Mouse (Mus musculus) forebrain, embryonic 14.5 days (tissue): ENCODE results near the gene Serpini2. TPM values are rescaled to one million over a fixed set of nuclear protein-coding genes. Genes with fewer than 3 reads are reported as not detected.
"Not testable (repeated sequence)": the region's sequence is repeated elsewhere in the genome, so short reads cannot be mapped to it uniquely, and the experiment has no call there.

ENCODE experiments used
- ATAC-seq: fragments of 200-750 bp; cut with Nextera tagmentation; 2 replicates; pipeline ENCODE4 v1.8.0; 2017; ENCODE audit warnings: mild to moderate bottlenecking, moderate library complexity
- DNase-seq: peaks from one replicate; pipeline ENCODE4 v3.0.0-alpha.2; 2015; ENCODE audit warnings: low spot score
- H3K27ac ChIP-seq: fragments of 300-500 bp; sonication (generic); 2 replicates; pipeline ENCODE4 v1.5.1; 2014; ENCODE audit warnings: low read depth, mild to moderate bottlenecking, control low read depth, low read length, moderate library complexity
- H3K27me3 ChIP-seq: fragments of 300-500 bp; sonication (generic); replicated peaks from 2 replicates; pipeline ENCODE4 v1.6.1; 2014; ENCODE audit warnings: low read length, control low read depth, mixed read lengths; ENCODE audit not compliant: control insufficient read depth, insufficient read depth
- H3K36me3 ChIP-seq: fragments of 300-500 bp; sonication (generic); 2 replicates; pipeline ENCODE4 v1.6.1; 2014; ENCODE audit warnings: low read length, control low read depth; ENCODE audit not compliant: control insufficient read depth, insufficient read depth
- H3K4me1 ChIP-seq: fragments of 300-500 bp; sonication (generic); 2 replicates; pipeline ENCODE4 v1.6.1; 2014; ENCODE audit warnings: antibody characterized with exemption, low read length, control low read depth; ENCODE audit not compliant: control insufficient read depth, insufficient read depth
- H3K4me2 ChIP-seq: fragments of 300-500 bp; sonication (generic); 2 replicates; pipeline ENCODE4 v1.6.1; 2014; ENCODE audit warnings: mild to moderate bottlenecking, control low read depth, low read length
- H3K4me3 ChIP-seq: fragments of 300-500 bp; sonication (generic); 2 replicates; pipeline ENCODE4 v1.5.1; 2014; ENCODE audit warnings: low read depth, low read length, control low read depth
- H3K9ac ChIP-seq: fragments of 300-500 bp; sonication (generic); 2 replicates; pipeline ENCODE4 v1.6.1; 2014; ENCODE audit warnings: mild to moderate bottlenecking, low read length, control low read depth, moderate library complexity
- H3K9me3 ChIP-seq: fragments of 300-500 bp; sonication (generic); replicated peaks from 2 replicates; pipeline ENCODE4 v1.6.1; 2016; ENCODE audit warnings: low read length, control low read depth, mixed read lengths; ENCODE audit not compliant: control insufficient read depth
- WGBS: fragments of 180-500 bp; shearing (Covaris S2); extraction: QIAGEN DNeasy Blood & Tissue Kit; methylation state at CpG from one replicate; pipeline ENCODE4 v1.1.7; 2014; 5-methylcytosine and 5-hydroxymethylcytosine counted together
- polyA plus RNA-seq: library from polyadenylated mRNA; unstranded; fragments of >200 nt; fragmentation: Nextera tagmentation; extraction: Ambion mirVana; gene quantifications from 2 replicates; pipeline ENCODE4 v1.2.1, GENCODE M21; 2014

The Serpini2 gene
- polyA plus RNA-seq: not detected in 2 replicates

DNA sequence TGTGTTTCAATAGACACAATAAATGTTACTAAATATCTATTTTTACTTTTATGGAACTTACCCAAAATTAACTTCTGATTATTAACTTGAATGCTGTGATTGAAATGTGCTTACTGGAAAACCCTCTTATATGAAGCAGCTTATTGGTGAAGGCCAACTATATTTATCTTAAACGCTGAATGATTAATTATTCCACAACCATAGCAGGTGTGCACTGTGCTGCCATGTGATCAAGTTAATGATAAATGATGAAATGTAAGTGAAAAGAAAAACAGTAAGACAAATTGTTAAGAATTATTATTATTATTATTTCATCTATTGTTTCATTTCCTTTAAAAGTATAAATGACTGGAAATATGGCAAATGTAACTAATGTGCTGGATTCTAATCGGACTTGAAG, at the start of gene Serpini2:
Gene Serpini2 (minus strand): TSS at position 101 of the 400 bp plus-strand sequence.
- 89% methylated on average over 2 of the region's 2 CpGs for WGBS
- no peak within 1 kb of the TSS for H3K27ac ChIP-seq
- no peak within 1 kb of the TSS for H3K9ac ChIP-seq
- H3K36me3 ChIP-seq: no peaks in the 10 kb centered on the region
- no peak within 1 kb of the TSS for H3K4me3 ChIP-seq
- no peak for DNase-seq
- no peaks in the 10 kb centered on the region for H3K9me3 ChIP-seq
- no peaks in the 10 kb centered on the region for H3K27me3 ChIP-seq
- no peak within 1 kb of the TSS for H3K4me2 ChIP-seq
- ATAC-seq: no peak
- no peaks in the 10 kb centered on the region for H3K4me1 ChIP-seq

DNA sequence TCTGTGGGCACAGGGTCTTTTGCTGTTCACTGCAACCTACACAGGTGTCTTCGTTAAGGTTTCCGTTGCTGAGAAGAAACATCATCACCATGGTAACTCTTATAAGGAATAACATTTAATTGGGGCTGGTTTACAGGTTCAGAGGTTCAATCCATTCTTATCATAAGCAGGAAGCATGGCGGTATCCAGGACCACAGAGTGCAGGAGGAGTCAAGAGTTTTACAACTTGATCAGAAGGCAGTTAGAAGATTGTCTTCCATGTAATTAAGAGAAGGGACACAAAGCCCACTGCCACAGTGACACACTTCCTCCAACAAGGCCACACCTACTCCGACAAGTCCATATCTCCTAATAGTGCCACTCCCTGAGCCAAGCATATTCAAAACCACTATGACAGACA, 39.0 kb upstream of the Serpini2 start:
- H3K9me3 ChIP-seq: no peaks in the 10 kb centered on the region
- no peak overlapping the region for H3K4me2 ChIP-seq
- ATAC-seq (no peak), DNase-seq (no peak)
- no peaks in the 10 kb centered on the region for H3K4me1 ChIP-seq
- WGBS: 87% methylated on average over 4 of the region's 4 CpGs
- no peak overlapping the region for H3K4me3 ChIP-seq
- no peaks in the 10 kb centered on the region for H3K36me3 ChIP-seq
- H3K9ac ChIP-seq: no peak overlapping the region
- no peaks in the 10 kb centered on the region for H3K27me3 ChIP-seq
- no peak overlapping the region for H3K27ac ChIP-seq

DNA sequence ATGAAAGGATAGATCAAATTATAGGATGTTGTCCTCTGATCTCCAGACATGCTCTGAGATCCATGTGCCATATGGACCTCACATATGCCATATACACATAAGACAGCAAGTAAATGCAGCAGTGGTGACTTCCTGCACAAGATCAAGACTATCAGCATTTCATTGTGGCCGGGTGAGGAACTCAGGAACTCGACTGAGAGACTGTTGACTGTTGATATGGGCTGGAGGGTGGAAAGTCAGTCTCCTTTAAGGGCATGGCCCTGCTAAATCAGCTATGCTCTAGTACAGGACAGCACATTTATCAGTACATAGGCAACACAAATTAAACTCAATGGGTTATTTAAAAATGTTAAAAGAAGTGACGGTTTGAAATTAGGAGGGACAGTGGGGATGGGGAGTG, 38.4 kb upstream of the Serpini2 start:
- no peak overlapping the region for H3K9ac ChIP-seq
- H3K4me2 ChIP-seq: no peak overlapping the region
- H3K27me3 ChIP-seq: no peaks in the 10 kb centered on the region
- ATAC-seq: no peak
- H3K27ac ChIP-seq: no peak overlapping the region
- no peak overlapping the region for H3K4me3 ChIP-seq
- WGBS: 84% methylated on average over 3 of the region's 3 CpGs
- H3K9me3 ChIP-seq: no peaks in the 10 kb centered on the region
- no peaks in the 10 kb centered on the region for H3K36me3 ChIP-seq
- DNase-seq: no peak
- no peaks in the 10 kb centered on the region for H3K4me1 ChIP-seq

DNA sequence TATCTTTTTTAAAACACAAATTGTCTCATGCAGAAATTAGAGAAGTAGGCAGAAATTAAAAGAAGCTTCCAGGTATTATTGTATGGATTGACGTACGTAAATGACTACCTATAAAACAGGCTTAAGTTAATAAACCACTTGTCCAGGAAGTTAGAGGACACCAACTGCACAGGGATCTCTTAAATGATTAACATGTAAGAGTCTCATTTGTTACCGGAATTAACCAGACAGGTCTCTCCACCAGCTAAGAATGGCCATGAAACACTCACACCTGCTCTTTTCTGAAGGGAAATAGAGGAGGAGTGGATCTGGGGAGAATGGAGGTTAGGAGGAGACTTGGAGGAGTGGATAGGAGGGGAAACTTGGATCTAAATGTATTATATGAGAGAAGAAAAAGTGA, 35.7 kb upstream of the Serpini2 start:
- H3K4me3 ChIP-seq: no peak overlapping the region
- ATAC-seq: no peak
- no peaks in the 10 kb centered on the region for H3K4me1 ChIP-seq
- WGBS: 91% methylated on average over 3 of the region's 3 CpGs
- H3K27ac ChIP-seq: no peak overlapping the region
- H3K4me2 ChIP-seq: no peak overlapping the region
- H3K27me3 ChIP-seq: no peaks in the 10 kb centered on the region
- no peak for DNase-seq
- no peaks in the 10 kb centered on the region for H3K36me3 ChIP-seq
- H3K9ac ChIP-seq: no peak overlapping the region
- no peaks in the 10 kb centered on the region for H3K9me3 ChIP-seq

DNA sequence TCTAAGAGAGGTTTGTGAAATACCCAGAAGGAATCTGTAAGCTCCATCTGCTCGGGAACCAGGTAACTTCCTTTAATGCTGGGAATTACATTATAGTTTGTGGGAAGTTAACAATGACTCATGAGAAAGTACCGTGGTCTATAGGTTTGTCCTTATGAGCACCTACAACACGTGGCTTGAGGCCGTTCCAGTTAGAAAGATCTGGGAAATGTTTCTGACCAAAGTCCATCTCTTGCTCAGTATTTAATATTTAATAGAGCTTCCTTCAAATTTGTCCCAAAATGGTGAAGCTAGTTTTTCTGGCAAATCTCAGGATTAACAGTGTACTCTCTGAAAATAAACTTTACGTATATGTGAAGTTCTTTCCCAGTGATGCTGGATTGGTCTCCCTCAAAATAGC, 34.7 kb upstream of the Serpini2 start:
- DNase-seq: no peak
- H3K4me3 ChIP-seq: no peak overlapping the region
- no peaks in the 10 kb centered on the region for H3K4me1 ChIP-seq
- H3K27me3 ChIP-seq: no peaks in the 10 kb centered on the region
- no peaks in the 10 kb centered on the region for H3K36me3 ChIP-seq
- no peak overlapping the region for H3K27ac ChIP-seq
- H3K4me2 ChIP-seq: no peak overlapping the region
- H3K9me3 ChIP-seq: no peaks in the 10 kb centered on the region
- no peak overlapping the region for H3K9ac ChIP-seq
- ATAC-seq: no peak
- 94% methylated on average over 5 of the region's 5 CpGs for WGBS

DNA sequence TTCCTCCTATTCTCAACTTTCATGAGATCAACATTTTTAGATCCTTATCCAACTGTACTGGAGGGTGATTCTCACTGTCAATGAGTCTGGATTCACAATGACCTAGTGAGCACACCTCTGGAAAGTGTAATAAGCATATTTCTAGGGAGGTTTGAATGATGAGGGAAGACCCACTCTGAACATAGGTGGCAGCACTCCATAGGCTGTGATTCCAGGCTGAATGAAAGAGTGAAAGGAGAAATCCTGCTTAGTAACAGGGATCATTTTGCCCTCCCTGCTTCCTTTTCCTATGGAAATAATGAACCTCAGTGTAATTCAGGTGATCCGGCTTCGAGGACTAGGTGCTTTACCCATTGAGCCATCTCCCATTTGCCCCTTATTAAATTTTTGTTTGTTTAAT, 31.2 kb upstream of the Serpini2 start:
- H3K4me2 ChIP-seq: no peak overlapping the region

DNA sequence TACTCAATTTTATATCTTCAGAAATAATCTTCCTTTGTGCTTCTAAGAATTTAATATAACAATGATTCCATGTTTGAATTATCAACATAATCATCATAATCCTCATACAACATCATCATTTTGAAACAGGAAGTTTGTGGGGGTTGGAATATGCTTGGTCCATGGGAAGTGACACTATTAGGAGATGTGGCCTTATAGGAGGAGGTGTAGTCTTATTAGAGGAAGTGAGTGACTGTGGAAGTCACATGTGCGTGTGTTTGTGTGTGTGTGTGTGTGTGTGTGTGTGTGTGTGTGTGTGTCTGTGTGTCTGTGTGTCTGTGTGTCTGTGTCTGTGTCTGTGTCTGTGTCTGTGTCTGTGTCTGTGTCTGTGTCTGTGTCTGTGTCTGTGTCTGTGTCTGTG, 29.6 kb upstream of the Serpini2 start:
- DNase-seq, H3K4me1 ChIP-seq, H3K27me3 ChIP-seq, H3K4me3 ChIP-seq, H3K36me3 ChIP-seq, ATAC-seq, H3K9me3 ChIP-seq, H3K4me2 ChIP-seq, H3K9ac ChIP-seq, H3K27ac ChIP-seq: not testable (repeated sequence)
- WGBS: 87% methylated on average over 1 of the region's 1 CpGs

More for the DNA sequence above, 31.2 kb upstream of the Serpini2 start:
- Histone ChIP-seq H3K9ac (no peak overlapping the region), H3K9me3 (no peaks in the 10 kb centered on the region), H3K4me3 (no peak overlapping the region), H3K27me3 (no peaks in the 10 kb centered on the region), H3K36me3 (no peaks in the 10 kb centered on the region), H3K4me1 (peaks cover 2% of the 10 kb centered on the region; the same call in 1 of the 2 replicates), H3K27ac (no peak overlapping the region)
- DNase-seq: no peak
- WGBS: 96% methylated on average over 2 of the region's 2 CpGs
- no peak for ATAC-seq

DNA sequence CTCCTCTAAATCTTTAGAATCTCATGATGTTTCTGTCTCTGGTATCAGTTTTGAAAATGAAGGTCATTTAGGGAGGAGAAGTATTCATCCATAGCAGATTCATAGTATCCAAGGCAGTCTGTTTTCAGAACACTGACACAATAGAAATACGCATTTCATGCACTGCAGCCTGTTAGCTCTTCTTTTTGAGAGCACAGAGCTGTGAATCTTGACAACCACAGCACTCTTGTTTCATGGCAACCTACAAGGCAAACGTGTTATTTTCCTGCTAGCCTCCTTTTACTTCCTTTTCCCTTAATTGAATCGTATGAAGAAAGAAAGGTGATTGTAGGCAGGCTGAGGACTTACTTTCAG, 27.9 kb upstream of the Serpini2 start:
- Histone ChIP-seq H3K4me2 (no peak overlapping the region), H3K4me3 (no peak overlapping the region), H3K27me3 (no peaks in the 10 kb centered on the region), H3K4me1 (peaks cover 2% of the 10 kb centered on the region; the same call in 1 of the 2 replicates), H3K9ac (no peak overlapping the region), H3K36me3 (no peaks in the 10 kb centered on the region), H3K27ac (no peak overlapping the region), H3K9me3 (no peaks in the 10 kb centered on the region)
- ATAC-seq: no peak; the same call in 1 of the 2 replicates
- no peak for DNase-seq
- 44% methylated on average over 3 of the region's 3 CpGs for WGBS

DNA sequence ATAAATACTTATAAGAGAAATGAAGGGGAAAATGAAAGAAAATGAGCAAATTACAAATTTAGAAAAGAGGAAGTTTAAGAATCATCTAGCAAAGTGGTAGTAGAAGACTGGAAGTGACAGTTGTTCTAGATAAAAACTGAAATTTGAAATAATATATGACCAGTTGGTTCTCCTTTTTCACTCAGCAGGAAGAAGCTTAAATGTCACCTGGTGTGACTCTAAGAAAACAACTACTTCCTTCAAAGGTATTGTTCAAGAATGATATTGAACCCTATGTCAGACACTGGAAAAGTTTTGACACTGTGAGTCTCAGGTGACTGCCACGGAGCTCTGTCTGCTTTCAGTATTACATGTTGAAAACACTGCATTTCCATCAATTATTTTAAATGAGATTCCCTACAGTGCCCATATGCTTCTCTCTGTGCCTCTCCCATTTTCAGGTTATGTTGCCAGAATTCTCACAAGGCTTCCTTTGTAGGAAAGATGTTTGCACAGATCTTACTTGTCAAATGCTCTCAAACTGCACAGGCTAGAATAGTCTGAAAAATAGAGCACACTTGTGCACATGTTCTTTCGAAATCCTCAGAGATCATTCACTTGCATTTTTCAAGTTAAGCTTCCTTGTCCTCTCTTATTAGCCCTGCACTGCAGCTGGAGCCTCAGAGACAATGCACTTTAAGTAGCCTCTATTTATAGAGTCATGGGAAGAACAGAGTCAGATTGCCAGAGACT, 27.3 kb upstream of the Serpini2 start:
- WGBS: 49% methylated on average over 2 of the region's 2 CpGs
- H3K27ac ChIP-seq: no peak overlapping the region
- DNase-seq: peak; percentile 22

More for the DNA sequence above, 27.3 kb upstream of the Serpini2 start:
- H3K27me3 ChIP-seq: no peaks in the 10 kb centered on the region
- H3K4me1 ChIP-seq: peaks cover 2% of the 10 kb centered on the region; the same call in 1 of the 2 replicates
- peak; percentile 44; the same call in 1 of the 2 replicates for ATAC-seq
- no peaks in the 10 kb centered on the region for H3K36me3 ChIP-seq
- no peaks in the 10 kb centered on the region for H3K9me3 ChIP-seq
- no peak overlapping the region for H3K4me3 ChIP-seq
- H3K9ac ChIP-seq: no peak overlapping the region
- no peak overlapping the region for H3K4me2 ChIP-seq
